Mouse (Mus musculus) ES-E14 (cell line): Measurements from ENCODE around the gene Per1.

Source experiments
- CHD2 ChIP-seq: IDR thresholded peaks from 2 replicates; pipeline ENCODE4 v1.6.1; 2014; ENCODE audit warnings: mild to moderate bottlenecking, low read depth, low read length, inconsistent platforms
- HCFC1 ChIP-seq: IDR thresholded peaks from 2 replicates; pipeline ENCODE4 v1.6.1; 2012; ENCODE audit warnings: low read length, inconsistent platforms, borderline replicate concordance; ENCODE audit not compliant: insufficient read depth
- MAFK ChIP-seq: IDR thresholded peaks from 2 replicates; pipeline ENCODE4 v1.6.1; 2014; ENCODE audit warnings: mild to moderate bottlenecking, low read depth, low read length, inconsistent platforms; ENCODE audit not compliant: insufficient read depth
- ZC3H11A ChIP-seq: IDR thresholded peaks from 2 replicates; pipeline ENCODE4 v1.6.1; 2012; ENCODE audit warnings: low read depth, mild to moderate bottlenecking, inconsistent platforms, low read length, borderline replicate concordance
- ZNF384 ChIP-seq: IDR thresholded peaks from 2 replicates; pipeline ENCODE4 v1.6.1; 2012; ENCODE audit warnings: low read depth, low read length, inconsistent platforms

DNA sequence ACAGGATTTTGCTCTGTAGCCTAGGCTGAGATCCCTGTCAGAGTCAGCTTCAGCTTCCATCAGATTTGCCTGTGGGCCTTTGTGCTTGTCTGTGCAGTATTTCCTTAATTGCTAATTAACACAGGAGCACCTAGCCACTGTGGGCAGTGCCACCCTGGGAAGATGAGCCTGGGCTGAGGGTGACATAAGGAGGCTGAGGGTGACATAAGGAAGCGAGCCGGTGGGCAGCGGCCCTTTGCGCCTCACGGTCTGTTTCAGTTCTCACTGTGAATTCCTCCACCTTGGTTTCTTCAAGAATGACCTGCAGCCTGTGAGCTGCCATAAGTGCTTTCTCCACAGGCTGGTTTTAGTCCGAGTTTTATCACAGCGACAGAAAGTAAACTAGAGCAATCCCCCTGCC, 13.4 kb upstream of the Per1 start:
- no peak for TF ChIP-seq ZNF384
- TF ChIP-seq CHD2: no peak
- TF ChIP-seq HCFC1: no peak
- no peak for TF ChIP-seq MAFK
- no peak for TF ChIP-seq ZC3H11A
